Mouse (Mus musculus): ENCODE measurements around the gene Esr2.
"Not testable (repeated sequence)": the region's sequence is repeated elsewhere in the genome, so short reads cannot be mapped to it uniquely, and the experiment has no call there.

The Esr2 gene

DNA sequence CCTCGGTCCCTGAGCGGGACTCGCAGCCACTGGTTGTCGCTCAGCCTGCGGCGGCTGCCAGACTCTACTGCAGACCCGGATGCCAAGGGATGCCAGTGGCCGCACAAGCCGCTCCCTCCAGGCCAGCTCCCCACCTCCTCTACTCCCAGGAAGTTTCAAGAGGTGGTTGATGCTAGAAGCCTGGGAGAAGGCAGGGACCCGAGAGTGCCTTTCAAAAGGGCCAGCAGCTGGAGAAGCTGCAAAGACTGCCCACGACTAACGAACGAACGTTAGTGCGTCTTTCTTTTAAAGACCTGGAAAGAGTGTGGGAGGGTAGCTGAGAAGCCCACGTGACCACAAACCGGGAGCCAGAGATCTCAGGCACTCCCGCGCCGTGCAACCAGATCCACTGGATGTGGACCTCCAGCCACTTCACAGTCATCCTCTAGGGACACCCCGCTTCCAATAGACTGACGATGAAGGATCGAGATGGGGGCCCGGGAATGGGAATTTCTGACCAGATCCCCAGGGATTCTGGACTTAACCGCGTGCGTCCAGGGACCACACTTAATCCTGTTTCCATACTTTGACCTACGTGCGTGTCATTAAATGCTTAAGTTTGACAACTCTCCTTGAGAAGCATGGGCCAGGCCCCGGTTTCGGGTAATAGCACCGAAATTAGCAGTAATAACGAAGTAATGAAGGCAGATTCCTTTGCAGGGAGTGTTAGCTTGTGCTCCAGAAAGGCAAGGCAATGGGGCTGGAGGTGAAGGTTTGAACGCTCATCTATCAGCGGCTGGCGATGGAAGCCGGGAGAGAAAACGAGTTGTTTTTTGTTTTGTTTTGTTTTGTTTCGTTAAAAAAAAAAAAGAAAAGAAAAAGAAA is at the start of gene Esr2:
Gene Esr2 (minus strand): TSS at position 260 of the 864 bp plus-strand sequence.
- DNase-seq (ENCODE audit: low read depth in 2 of 2, low spot score in 2 of 2) = peak in 1 of 2 experiments; percentile 20

DNA sequence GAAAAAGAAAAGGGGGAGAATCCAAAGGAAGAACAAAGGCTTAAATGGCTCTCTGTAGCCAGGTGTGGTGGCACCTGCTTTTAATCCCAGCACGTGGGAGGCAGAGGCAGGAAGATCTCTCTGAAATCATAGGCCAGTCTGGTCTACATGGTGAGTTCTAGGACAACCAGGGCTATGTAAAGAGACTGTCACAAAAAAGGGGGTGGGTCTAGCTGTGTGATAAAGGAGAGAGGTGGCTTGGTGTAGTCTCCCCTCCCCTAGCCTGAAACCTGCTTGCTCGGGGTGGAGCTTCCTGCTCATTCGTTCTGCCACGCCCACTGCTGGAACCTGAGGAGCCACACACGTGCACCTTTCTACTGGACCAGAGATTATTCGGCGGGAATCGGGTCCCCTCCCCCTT is 45.0 kb upstream of the Esr2 start:
- not testable (repeated sequence) for DNase-seq (ENCODE audit: low read depth in 2 of 2, low spot score in 2 of 2)

GRCm38 (mm10) chr12:76216716-76217115 is 39.7 kb upstream of the Esr2 start:
- DNase-seq (ENCODE audit: low read depth in 2 of 2, low spot score in 2 of 2) = no peak

GRCm38 (mm10) chr12:76215121-76215520 is 38.1 kb upstream of the Esr2 start:
- no peak for DNase-seq (ENCODE audit: low read depth in 2 of 2, low spot score in 2 of 2)

GRCm38 (mm10) chr12:76209429-76209974 is 32.4 kb upstream of the Esr2 start:
- DNase-seq (ENCODE audit: low read depth in 2 of 2, low spot score in 2 of 2) = no peak

DNA sequence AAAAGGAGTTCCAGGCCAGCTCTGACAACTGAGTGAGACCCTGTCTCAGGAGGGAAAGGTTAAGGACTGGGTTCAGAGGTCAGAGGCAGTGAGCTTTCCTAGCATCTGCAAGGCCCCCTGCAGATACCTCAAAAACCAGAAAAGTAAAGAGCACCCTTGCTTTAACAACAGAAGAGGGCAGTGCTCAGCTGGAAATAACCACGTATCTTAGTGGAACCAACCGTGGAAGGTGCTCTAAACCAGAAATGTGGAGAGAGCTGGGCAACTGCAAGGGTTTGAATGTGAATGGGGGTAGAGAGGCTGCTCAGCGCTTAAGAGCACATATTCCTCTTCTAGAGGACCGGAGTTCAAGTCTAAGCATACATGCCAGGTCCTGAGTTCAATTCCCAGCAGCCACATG is 23.3 kb upstream of the Esr2 start:
- DNase-seq (ENCODE audit: low read depth in 2 of 2, low spot score in 2 of 2) = no peak

GRCm38 (mm10) chr12:76197071-76197470 is 20.0 kb upstream of the Esr2 start:
- no peak for DNase-seq (ENCODE audit: low read depth in 2 of 2, low spot score in 2 of 2)

DNA sequence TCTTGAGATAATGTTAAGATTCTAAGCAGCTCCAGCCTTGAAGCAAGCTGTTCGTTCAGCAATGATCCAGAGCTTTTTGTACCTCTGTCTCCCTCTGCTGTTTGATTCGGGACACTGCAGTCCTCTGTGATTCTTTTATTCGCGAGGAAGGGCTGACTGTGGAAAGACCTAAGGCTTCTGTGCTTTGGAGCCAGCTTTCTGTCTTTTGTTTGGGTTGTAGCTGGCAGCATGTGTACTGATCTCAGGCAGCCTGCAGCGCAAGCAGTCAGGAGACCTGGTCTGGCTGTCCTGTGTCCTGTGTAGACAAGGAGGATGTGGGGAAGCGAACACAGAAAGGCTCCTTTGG is 19.6 kb upstream of the Esr2 start:
- DNase-seq (ENCODE audit: low read depth in 2 of 2, low spot score in 2 of 2) = peak; percentile 54 to 77

DNA sequence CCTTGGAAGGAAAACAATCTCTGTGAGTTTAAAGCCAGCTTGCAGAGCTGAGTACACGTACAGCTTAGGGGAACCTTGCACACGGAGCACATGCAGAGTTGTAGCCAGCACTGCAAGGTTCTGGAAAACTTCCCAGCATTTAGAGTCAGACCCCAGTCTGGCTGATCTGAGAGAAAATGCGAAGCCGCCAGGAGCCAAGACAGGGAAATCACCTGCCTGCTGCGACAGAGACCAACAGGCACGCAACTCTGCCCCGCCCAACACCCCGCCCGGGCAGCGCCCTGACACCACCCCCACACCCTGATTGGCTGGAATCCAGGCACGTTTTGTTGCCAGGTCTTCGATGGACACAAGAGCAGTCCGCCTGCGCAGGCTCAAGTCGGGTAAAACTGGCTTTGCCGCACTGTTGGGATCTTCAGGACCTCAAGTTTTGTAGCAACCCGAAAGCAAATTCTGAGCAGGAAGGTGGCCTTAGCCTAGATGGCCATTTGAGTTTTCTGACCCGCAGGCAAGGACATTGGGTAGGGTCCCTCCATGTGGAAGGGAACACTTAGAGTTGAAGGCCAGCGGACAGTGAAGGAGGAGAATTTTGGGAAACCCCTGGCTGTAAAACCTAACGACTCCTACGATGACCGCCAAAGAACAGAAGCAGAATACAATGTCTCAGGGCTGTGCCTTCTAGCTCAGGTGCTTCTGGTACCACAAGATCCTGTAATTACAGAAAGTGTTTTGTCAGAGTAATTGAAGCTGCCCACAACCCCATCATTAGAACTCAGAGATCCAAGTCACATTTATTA is 19.1 kb upstream of the Esr2 start:
- DNase-seq (ENCODE audit: low read depth in 2 of 2, low spot score in 2 of 2) = peak in 1 of 2 experiments; percentile 40

DNA sequence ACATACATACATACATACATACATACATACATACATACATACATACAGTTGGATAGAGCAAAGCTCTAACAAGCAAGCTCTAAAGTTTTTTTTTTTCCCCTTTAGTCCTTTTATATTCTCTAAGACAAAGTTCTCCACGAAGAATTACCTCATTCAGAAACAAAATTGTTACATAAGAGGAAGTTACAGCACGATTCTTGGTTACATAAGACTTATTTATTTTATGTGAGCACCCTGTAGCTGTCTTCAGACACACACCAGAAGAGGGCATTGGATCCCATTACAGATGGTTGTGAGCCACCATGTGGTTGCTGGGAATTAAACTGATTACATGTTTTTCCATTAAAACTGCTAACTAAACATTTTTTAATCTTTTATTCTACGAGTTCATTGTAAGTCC is 17.5 kb upstream of the Esr2 start:
- no peak for DNase-seq (ENCODE audit: low read depth in 2 of 2, low spot score in 2 of 2)

- DNase-seq (ENCODE audit: low read depth in 2 of 2, low spot score in 2 of 2) = no peak
Measured at GRCm38 (mm10) chr12:76190940-76191339, 13.9 kb upstream of the Esr2 start.

DNA sequence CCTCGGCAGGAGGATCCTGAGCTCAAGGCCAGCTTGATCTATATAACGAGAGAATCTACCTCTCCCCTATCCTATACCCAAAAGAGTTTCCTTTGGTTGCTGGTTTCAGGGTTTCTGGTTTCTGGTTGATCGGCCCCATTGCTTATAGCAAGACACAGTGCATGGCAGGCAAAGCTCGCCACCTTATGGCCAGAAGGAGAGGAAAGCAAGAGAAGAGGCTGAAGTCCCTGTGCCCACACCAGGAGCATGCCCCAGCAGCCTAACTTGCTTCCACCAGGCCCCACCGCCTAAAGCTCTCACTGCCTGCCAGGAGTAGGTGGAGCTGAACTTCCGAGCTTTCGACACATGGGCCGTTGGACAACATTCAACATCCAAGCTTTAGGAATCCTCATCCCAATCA is 10.8 kb upstream of the Esr2 start:
- DNase-seq (ENCODE audit: low read depth in 2 of 2, low spot score in 2 of 2) = no peak

- no peak for DNase-seq (ENCODE audit: low read depth in 2 of 2, low spot score in 2 of 2)
Measured at GRCm38 (mm10) chr12:76186473-76186872, 9.4 kb upstream of the Esr2 start.

DNA sequence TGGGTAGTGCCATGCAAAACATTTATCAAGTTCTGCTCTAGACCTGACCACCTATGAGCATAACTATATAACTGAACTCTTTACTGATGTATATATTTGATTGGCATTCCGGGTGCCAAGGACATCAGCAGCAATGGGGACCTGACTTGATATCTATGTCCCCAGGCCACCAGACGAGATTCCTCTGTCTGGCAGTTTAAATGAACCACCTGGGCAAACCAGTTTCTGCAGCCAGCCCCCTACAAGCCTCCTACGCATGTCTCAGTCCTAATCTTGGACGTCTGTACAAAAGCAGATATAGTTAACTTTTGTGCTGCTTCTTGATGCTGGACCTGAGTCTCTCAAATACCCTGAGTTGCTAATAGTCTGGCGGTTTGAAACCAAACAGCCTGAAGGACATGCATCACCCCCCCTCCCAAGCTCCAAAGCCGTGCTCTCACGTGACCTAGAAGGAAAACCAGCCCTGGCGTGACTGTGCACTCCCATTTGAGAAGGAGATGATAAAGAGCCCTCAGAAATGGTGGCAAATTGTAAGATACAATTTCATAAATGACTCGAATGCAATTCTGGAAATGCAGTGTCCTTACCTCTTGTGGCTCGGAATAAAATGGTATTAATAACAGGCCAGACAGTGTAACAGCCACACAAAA is 8.2 kb upstream of the Esr2 start:
- no peak for DNase-seq (ENCODE audit: low read depth in 2 of 2, low spot score in 2 of 2)

GRCm38 (mm10) chr12:76184271-76184670 is 7.2 kb upstream of the Esr2 start:
- DNase-seq (ENCODE audit: low read depth in 2 of 2, low spot score in 2 of 2) = no peak

DNA sequence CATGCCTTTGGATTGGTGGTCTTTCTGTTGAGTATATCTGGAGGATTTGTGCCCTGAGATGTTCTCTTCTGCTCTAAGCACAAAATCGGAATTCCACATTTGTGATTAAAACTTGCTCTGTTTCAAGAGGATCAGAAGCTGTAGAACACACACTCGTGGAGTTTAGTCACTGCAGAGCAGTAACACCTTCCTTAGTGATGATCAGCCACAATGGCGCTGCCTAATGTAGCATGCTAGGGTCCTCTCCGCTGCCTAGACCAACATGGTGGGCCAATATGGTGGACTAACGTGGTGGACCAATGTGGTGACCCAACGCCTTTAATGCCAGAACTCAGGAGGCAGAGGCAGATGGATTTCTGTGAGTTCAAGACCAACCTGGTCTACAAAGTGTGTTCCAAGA is 5.8 kb upstream of the Esr2 start:
- no peak for DNase-seq (ENCODE audit: low read depth in 2 of 2, low spot score in 2 of 2)

DNA sequence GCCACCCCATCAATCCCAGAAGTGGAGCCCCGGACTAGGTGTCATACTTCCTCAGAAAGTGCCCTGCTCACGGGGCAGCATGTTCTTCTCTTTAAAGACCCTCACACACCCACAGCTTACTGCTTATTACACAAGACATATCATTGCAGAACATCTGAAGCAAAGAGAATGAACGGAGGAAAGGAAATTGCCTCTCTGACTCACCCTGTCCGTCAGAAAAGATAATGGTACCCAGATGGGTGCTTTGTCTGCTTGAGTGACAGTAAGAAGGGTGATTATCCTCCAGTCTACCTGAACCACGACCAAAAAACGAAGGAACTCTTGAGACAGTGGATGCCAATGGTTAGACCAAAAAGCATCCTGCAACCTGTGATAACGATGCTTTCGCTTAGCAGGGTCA is 4.4 kb upstream of the Esr2 start:
- DNase-seq (ENCODE audit: low read depth in 2 of 2, low spot score in 2 of 2) = no peak

GRCm38 (mm10) chr12:76180442-76180841 is 3.4 kb upstream of the Esr2 start:
- DNase-seq (ENCODE audit: low read depth in 2 of 2, low spot score in 2 of 2) = no peak

GRCm38 (mm10) chr12:76179527-76179926 is 2.5 kb upstream of the Esr2 start:
- no peak for DNase-seq (ENCODE audit: low read depth in 2 of 2, low spot score in 2 of 2)

DNA sequence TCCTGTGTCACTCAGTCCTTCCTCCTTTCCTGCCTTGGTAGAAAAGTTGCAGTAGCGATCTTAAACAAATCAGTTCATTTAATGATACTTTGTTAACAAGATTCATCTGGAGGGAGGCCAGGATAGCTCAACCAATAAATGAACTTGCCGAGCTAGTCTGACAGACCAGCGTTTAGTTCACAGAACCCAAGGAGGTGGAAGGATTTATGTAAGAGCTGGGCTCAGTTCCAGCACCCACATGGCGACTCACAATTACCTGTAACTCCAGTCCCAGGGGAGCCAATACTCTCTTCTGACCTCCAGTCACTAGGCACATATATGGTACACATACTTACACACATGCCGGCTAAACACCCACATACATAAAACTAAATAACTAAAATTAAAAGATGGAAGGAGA is 2.0 kb upstream of the Esr2 start:
- no peak for DNase-seq (ENCODE audit: low read depth in 2 of 2, low spot score in 2 of 2)

GRCm38 (mm10) chr12:76177864-76178518 is 932 bp upstream of the Esr2 start:
- DNase-seq (ENCODE audit: low read depth in 2 of 2, low spot score in 2 of 2) = peak; percentile 42 to 61
